ENCODE assay signal across 27 mouse cellular contexts in the genomic region with DNA sequence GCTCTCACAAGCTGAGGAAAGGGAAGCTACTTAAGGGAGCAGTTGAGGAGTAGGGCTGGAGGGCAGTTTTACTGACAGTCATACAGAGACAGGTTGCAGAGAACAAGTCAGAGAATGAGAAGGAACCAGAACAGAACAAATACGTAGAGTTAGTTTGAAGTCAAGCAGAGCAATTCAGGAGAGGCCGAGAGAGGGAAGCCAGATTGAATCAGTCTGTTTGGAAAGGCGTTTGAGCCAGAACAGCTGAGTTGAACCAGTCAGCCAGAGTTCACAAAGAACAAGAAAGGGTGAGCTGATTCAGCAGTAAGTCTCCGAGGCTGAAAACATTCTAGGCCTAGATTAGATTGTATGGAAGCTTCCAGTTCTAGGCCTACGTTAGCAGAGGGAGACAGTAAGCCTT. TPM values are rescaled to one million over a fixed set of nuclear protein-coding genes. Genes with fewer than 3 reads are reported as not detected.
DNase-seq lines count a peak whose midpoint lies in the region; ATAC-seq and TF ChIP-seq lines count a peak whose summit lies in the region.
"Had no signal": no experiment of that assay in that cellular context is flagged by ENCODE, and none has a peak within 500 bp of the region (broad histone marks: within the 10 kb centered on the region; RNA-seq: fewer than 3 reads in every experiment).

No protein-coding gene starts in this region.

- H3K4me3 ChIP-seq in kidney, postnatal 0 days (replicated peaks; ENCODE audit: low read depth, low read length), result no peak overlapping the region
- H3K4me3 ChIP-seq in kidney, embryonic 14.5 days (ENCODE audit: low read length), result no peak overlapping the region
- no peak overlapping the region for H3K4me3 ChIP-seq in liver, embryonic 12.5 days
- no peak overlapping the region for H3K4me3 ChIP-seq in stomach, embryonic 14.5 days (ENCODE audit: low read depth, low read length)
- no peak overlapping the region for H3K4me3 ChIP-seq in stomach, embryonic 16.5 days (replicated peaks; ENCODE audit: low read length)
- H3K4me3 ChIP-seq: embryonic facial prominence, embryonic 12.5 days; embryonic facial prominence, embryonic 15.5 days; forebrain, embryonic 12.5 days; forebrain, embryonic 15.5 days; heart, embryonic 12.5 days; heart, embryonic 15.5 days; hindbrain, embryonic 10.5 days; hindbrain, embryonic 13.5 days had no signal

- H3K36me3 ChIP-seq in kidney, postnatal 0 days (ENCODE audit: insufficient read depth, low read length), result peaks cover 32% of the 10 kb centered on the region
- peaks cover 37% of the 10 kb centered on the region for H3K36me3 ChIP-seq in kidney, embryonic 14.5 days (ENCODE audit: control insufficient read depth, insufficient read depth, low read length)
- peaks cover 37% of the 10 kb centered on the region for H3K36me3 ChIP-seq in liver, embryonic 12.5 days
- H3K36me3 ChIP-seq in stomach, embryonic 14.5 days (ENCODE audit: control insufficient read depth, insufficient read depth, low read length), result peaks cover 34% of the 10 kb centered on the region
- H3K36me3 ChIP-seq in stomach, embryonic 16.5 days (ENCODE audit: control insufficient read depth, insufficient read depth, low read length), result peaks cover 12% of the 10 kb centered on the region

- 0 out of 2 replicates have a peak overlapping the region, but pooled peaks have one; percentile 4 for H3K27ac ChIP-seq in kidney, postnatal 0 days
- no peak overlapping the region for H3K27ac ChIP-seq in kidney, embryonic 14.5 days (ENCODE audit: low read depth, low read length)
- H3K27ac ChIP-seq in liver, embryonic 12.5 days, result 0 out of 2 replicates have a peak overlapping the region, but pooled peaks have one; percentile 4
- peak overlapping the region; percentile 27; the same call in 1 of the 2 replicates for H3K27ac ChIP-seq in stomach, embryonic 14.5 days (ENCODE audit: low read length)
- H3K27ac ChIP-seq in stomach, embryonic 16.5 days (ENCODE audit: low read length), result peak overlapping the region; percentile 5
- H3K27ac ChIP-seq: embryonic facial prominence, embryonic 12.5 days; embryonic facial prominence, embryonic 15.5 days; forebrain, embryonic 12.5 days; forebrain, embryonic 15.5 days; heart, embryonic 15.5 days; hindbrain, embryonic 10.5 days; hindbrain, embryonic 13.5 days had no signal

- no peak for ATAC-seq in kidney, postnatal 0 days (replicated peaks; ENCODE audit: low FRiP score, low read depth)
- ATAC-seq in kidney, embryonic 14.5 days (ENCODE audit: low FRiP score, low TSS enrichment), result no peak
- no peak for ATAC-seq in liver, embryonic 12.5 days
- ATAC-seq in stomach, embryonic 14.5 days (ENCODE audit: insufficient number of reproducible peaks, insufficient read depth, low FRiP score, low read depth), result no peak
- no peak for ATAC-seq in stomach, embryonic 16.5 days (ENCODE audit: insufficient read depth, low FRiP score)
- ATAC-seq in erythroid progenitor cell, adult 5-6 weeks (replicated peaks; ENCODE audit: low FRiP score, poor library complexity, severe bottlenecking), result no peak
- ATAC-seq: CD4-positive, CD25-positive, alpha-beta regulatory T cell, adult 4 months; forebrain, embryonic 15.5 days; hindbrain, embryonic 16.5 days had no signal

- H3K4me1 ChIP-seq in kidney, postnatal 0 days (replicated peaks; ENCODE audit: insufficient read depth, low read length), result no peaks in the 10 kb centered on the region
- H3K4me1 ChIP-seq in kidney, embryonic 14.5 days (ENCODE audit: control insufficient read depth, insufficient read depth, low read length), result peaks cover 5% of the 10 kb centered on the region; the same call in 1 of the 2 replicates
- peaks cover 26% of the 10 kb centered on the region for H3K4me1 ChIP-seq in liver, embryonic 12.5 days
- peaks cover 5% of the 10 kb centered on the region for H3K4me1 ChIP-seq in stomach, embryonic 14.5 days (ENCODE audit: control insufficient read depth, insufficient read depth, low read length)
- H3K4me1 ChIP-seq in stomach, embryonic 16.5 days (ENCODE audit: control insufficient read depth, insufficient read depth, low read length), result peaks cover 7% of the 10 kb centered on the region; the same call in 1 of the 2 replicates

- no peaks in the 10 kb centered on the region for H3K27me3 ChIP-seq in kidney, postnatal 0 days (ENCODE audit: insufficient read depth, low read length)
- no peaks in the 10 kb centered on the region for H3K27me3 ChIP-seq in kidney, embryonic 14.5 days (ENCODE audit: control insufficient read depth, insufficient read depth, low read length)
- H3K27me3 ChIP-seq in liver, embryonic 12.5 days (replicated peaks), result no peaks in the 10 kb centered on the region
- no peaks in the 10 kb centered on the region for H3K27me3 ChIP-seq in stomach, embryonic 14.5 days (ENCODE audit: control insufficient read depth, insufficient read depth, low read length)
- no peaks in the 10 kb centered on the region for H3K27me3 ChIP-seq in stomach, embryonic 16.5 days (ENCODE audit: control insufficient read depth, insufficient read depth, low read length)
- H3K27me3 ChIP-seq: embryonic facial prominence, embryonic 12.5 days; embryonic facial prominence, embryonic 15.5 days; forebrain, embryonic 12.5 days; forebrain, embryonic 15.5 days; heart, embryonic 12.5 days; heart, embryonic 15.5 days; hindbrain, embryonic 13.5 days had no signal

- H3K9me3 ChIP-seq in kidney, postnatal 0 days (replicated peaks; ENCODE audit: low read length), result no peaks in the 10 kb centered on the region
- H3K9me3 ChIP-seq in kidney, embryonic 14.5 days (ENCODE audit: control insufficient read depth, low read length), result no peaks in the 10 kb centered on the region
- H3K9me3 ChIP-seq in liver, embryonic 12.5 days (replicated peaks), result no peaks in the 10 kb centered on the region
- H3K9me3 ChIP-seq in stomach, embryonic 14.5 days (ENCODE audit: control insufficient read depth, low read depth, low read length), result no peaks in the 10 kb centered on the region
- no peaks in the 10 kb centered on the region for H3K9me3 ChIP-seq in stomach, embryonic 16.5 days (replicated peaks; ENCODE audit: control insufficient read depth, low read length)
- H3K9me3 ChIP-seq: embryonic facial prominence, embryonic 12.5 days; embryonic facial prominence, embryonic 15.5 days; forebrain, embryonic 12.5 days; forebrain, embryonic 15.5 days; heart, embryonic 12.5 days; heart, embryonic 15.5 days; hindbrain, embryonic 10.5 days; hindbrain, embryonic 13.5 days had no signal

- no peak overlapping the region for H3K4me2 ChIP-seq in kidney, postnatal 0 days (ENCODE audit: low read length)
- no peak overlapping the region for H3K4me2 ChIP-seq in kidney, embryonic 14.5 days (replicated peaks; ENCODE audit: low read depth, low read length)
- H3K4me2 ChIP-seq in liver, embryonic 12.5 days, result no peak overlapping the region
- no peak overlapping the region for H3K4me2 ChIP-seq in stomach, embryonic 14.5 days (replicated peaks; ENCODE audit: low read depth, low read length)
- no peak overlapping the region for H3K4me2 ChIP-seq in stomach, embryonic 16.5 days (ENCODE audit: low read depth, low read length)
- H3K4me2 ChIP-seq: embryonic facial prominence, embryonic 12.5 days; embryonic facial prominence, embryonic 15.5 days; forebrain, embryonic 12.5 days; forebrain, embryonic 15.5 days; heart, embryonic 12.5 days; heart, embryonic 15.5 days; hindbrain, embryonic 13.5 days had no signal

- WGBS in kidney, postnatal 0 days, result 55% methylated on average over 5 of the region's 5 CpGs
- WGBS in kidney, embryonic 14.5 days, result 68% methylated on average over 5 of the region's 5 CpGs
- WGBS in liver, embryonic 12.5 days (ENCODE audit: insufficient replicate concordance), result 68% methylated on average over 5 of the region's 5 CpGs
- WGBS in stomach, embryonic 14.5 days, result 44% methylated on average over 5 of the region's 5 CpGs
- WGBS in stomach, embryonic 16.5 days, result 33% methylated on average over 5 of the region's 5 CpGs

- TF ChIP-seq CTCF in kidney, postnatal 0 days (IDR thresholded peaks at IDR 0.05; ENCODE audit: low read depth), result no peak

- no peak overlapping the region for H3K9ac ChIP-seq in kidney, postnatal 0 days (ENCODE audit: low read depth, low read length)
- H3K9ac ChIP-seq in kidney, embryonic 14.5 days (ENCODE audit: low read depth, low read length), result no peak overlapping the region
- no peak overlapping the region for H3K9ac ChIP-seq in liver, embryonic 12.5 days
- no peak overlapping the region for H3K9ac ChIP-seq in stomach, embryonic 14.5 days (replicated peaks; ENCODE audit: low read depth, low read length)
- H3K9ac ChIP-seq in stomach, embryonic 16.5 days (ENCODE audit: low read length), result no peak overlapping the region
- H3K9ac ChIP-seq: embryonic facial prominence, embryonic 12.5 days; embryonic facial prominence, embryonic 15.5 days; forebrain, embryonic 12.5 days; forebrain, embryonic 15.5 days; heart, embryonic 12.5 days; heart, embryonic 15.5 days; hindbrain, embryonic 13.5 days had no signal

- DNase-seq in kidney, postnatal 0 days (ENCODE audit: low spot score), result no peak
- no peak for DNase-seq in liver
- DNase-seq in cerebellum, adult 9-11 months, result no peak
- DNase-seq: adrenal gland, adult 8-10 months; adrenal gland, postnatal 25 days; cerebellum, adult 18-20 months; cerebellum, adult 9-10 months; cerebellum, postnatal 25 days; gastrocnemius, postnatal 10 days; gastrocnemius, postnatal 36 days; heart, postnatal 10 days; heart, postnatal 36 days had no signal

RNA-seq across cellular contexts. Expression of a gene that starts 19.9 kb away (rescaled TPM):
- 209 and 245 TPM in 2 replicates for polyA plus RNA-seq in kidney, postnatal 0 days (2015; fragmentation: Nextera tagmentation; extraction: Ambion mirVana)
- 228 and 351 TPM in 2 replicates for polyA plus RNA-seq in kidney, embryonic 14.5 days (2014; fragmentation: Nextera tagmentation; extraction: Ambion mirVana)
- polyA plus RNA-seq in liver, embryonic 12.5 days (2016; fragmentation: Nextera tagmentation; extraction: Ambion mirVana), result 142 and 147 TPM in 2 replicates
- 236 and 273 TPM in 2 replicates for polyA plus RNA-seq in stomach, embryonic 14.5 days (2014; fragmentation: Nextera tagmentation; extraction: Ambion mirVana)
- polyA plus RNA-seq in stomach, embryonic 16.5 days (2015; fragmentation: Nextera tagmentation; extraction: Ambion mirVana), result 283 and 314 TPM in 2 replicates
- total RNA-seq in erythroid progenitor cell, adult 5-6 weeks (2015; ENCODE audit: low replicate concordance), result 16.9 and 31.9 TPM in 2 replicates
- 28.1 and 34.0 TPM in 2 replicates for total RNA-seq in erythroid progenitor cell, adult 5-6 weeks (2017; ENCODE audit: low replicate concordance)

RNA-seq across cellular contexts. Expression of a gene that starts 37.4 kb away (rescaled TPM):
- polyA plus RNA-seq in kidney, postnatal 0 days (2015; fragmentation: Nextera tagmentation; extraction: Ambion mirVana), result 1.9 and 2.1 TPM in 2 replicates
- polyA plus RNA-seq in kidney, embryonic 14.5 days (2014; fragmentation: Nextera tagmentation; extraction: Ambion mirVana), result 2.1 and 3.1 TPM in 2 replicates
- polyA plus RNA-seq in liver, embryonic 12.5 days (2016; fragmentation: Nextera tagmentation; extraction: Ambion mirVana), result 0.99 and 1.0 TPM in 2 replicates
- 3.5 and 3.8 TPM in 2 replicates for polyA plus RNA-seq in stomach, embryonic 14.5 days (2014; fragmentation: Nextera tagmentation; extraction: Ambion mirVana)
- 2.4 and 2.6 TPM in 2 replicates for polyA plus RNA-seq in stomach, embryonic 16.5 days (2015; fragmentation: Nextera tagmentation; extraction: Ambion mirVana)
- total RNA-seq in erythroid progenitor cell, adult 5-6 weeks (2015; ENCODE audit: low replicate concordance), result not detected in 2 replicates
- not detected in 2 replicates for total RNA-seq in erythroid progenitor cell, adult 5-6 weeks (2017; ENCODE audit: low replicate concordance)
- polyA plus RNA-seq: CD4-positive, CD25-positive, alpha-beta regulatory T cell, adult 4 months had no signal

RNA-seq across cellular contexts. Expression of a gene that starts 42.2 kb away (rescaled TPM):
- polyA plus RNA-seq in kidney, postnatal 0 days (2015; fragmentation: Nextera tagmentation; extraction: Ambion mirVana), result 6.7 TPM in 2 replicates
- polyA plus RNA-seq in kidney, embryonic 14.5 days (2014; fragmentation: Nextera tagmentation; extraction: Ambion mirVana), result 8.6 and 11.6 TPM in 2 replicates
- polyA plus RNA-seq in liver, embryonic 12.5 days (2016; fragmentation: Nextera tagmentation; extraction: Ambion mirVana), result 3.0 and 3.7 TPM in 2 replicates
- 11.6 and 13.4 TPM in 2 replicates for polyA plus RNA-seq in stomach, embryonic 14.5 days (2014; fragmentation: Nextera tagmentation; extraction: Ambion mirVana)
- polyA plus RNA-seq in stomach, embryonic 16.5 days (2015; fragmentation: Nextera tagmentation; extraction: Ambion mirVana), result 8.4 and 8.8 TPM in 2 replicates
- total RNA-seq in erythroid progenitor cell, adult 5-6 weeks (2015; ENCODE audit: low replicate concordance), result 1.1 and 4.2 TPM in 2 replicates
- total RNA-seq in erythroid progenitor cell, adult 5-6 weeks (2017; ENCODE audit: low replicate concordance), result 1.6 and 2.1 TPM in 2 replicates
